Mouse (Mus musculus): ENCODE data around the gene 9130008F23Rik. TPM values are rescaled to one million over a fixed set of nuclear protein-coding genes. Genes with fewer than 3 reads are reported as not detected.

Gene 9130008F23Rik
- polyA plus RNA-seq, 1 experiment = not detected

GRCm38 (mm10) chr17:40887849-40888536 is 7.6 kb upstream of the 9130008F23Rik start:
- no peak overlapping the region for H3K27ac ChIP-seq (ENCODE audit: insufficient read depth, low read depth, low read length)
- H3K4me1 ChIP-seq (ENCODE audit: control insufficient read depth, insufficient read depth, low read length) = no peaks in the 10 kb centered on the region
- TF ChIP-seq CTCF (IDR thresholded peaks at IDR 0.05; ENCODE audit: insufficient read depth, low read depth, low read length) (no peak), POLR2A (IDR thresholded peaks at IDR 0.05; ENCODE audit: insufficient read depth, low read depth, low read length) (no peak)
- WGBS = 85% methylated on average over 4 of the region's 4 CpGs
- H3K4me3 ChIP-seq (ENCODE audit: insufficient read depth, low read depth, low read length) = no peak overlapping the region

GRCm38 (mm10) chr17:40885155-40885554 is 4.8 kb upstream of the 9130008F23Rik start:
- 86% methylated on average over 4 of the region's 4 CpGs for WGBS

GRCm38 (mm10) chr17:40882172-40882571 is 1.8 kb upstream of the 9130008F23Rik start:
- Histone ChIP-seq H3K4me1 (ENCODE audit: control insufficient read depth, insufficient read depth, low read length) (peaks cover 4% of the 10 kb centered on the region; the same call in 1 of the 2 replicates), H3K4me3 (ENCODE audit: insufficient read depth, low read depth, low read length) (no peak overlapping the region), H3K27ac (ENCODE audit: insufficient read depth, low read depth, low read length) (no peak overlapping the region)
- TF ChIP-seq POLR2A (IDR thresholded peaks at IDR 0.05; ENCODE audit: insufficient read depth, low read depth, low read length) = no peak
- TF ChIP-seq CTCF (IDR thresholded peaks at IDR 0.05; ENCODE audit: insufficient read depth, low read depth, low read length) = no peak
- 91% methylated on average over 6 of the region's 6 CpGs for WGBS

More at GRCm38 (mm10) chr17:40885155-40885554, 4.8 kb upstream of the 9130008F23Rik start:
- Histone ChIP-seq H3K27ac (ENCODE audit: insufficient read depth, low read depth, low read length) (no peak overlapping the region), H3K4me3 (ENCODE audit: insufficient read depth, low read depth, low read length) (no peak overlapping the region), H3K4me1 (ENCODE audit: control insufficient read depth, insufficient read depth, low read length) (no peaks in the 10 kb centered on the region)
- no peak for TF ChIP-seq CTCF (IDR thresholded peaks at IDR 0.05; ENCODE audit: insufficient read depth, low read depth, low read length)
- TF ChIP-seq POLR2A (IDR thresholded peaks at IDR 0.05; ENCODE audit: insufficient read depth, low read depth, low read length) = no peak

- no peak overlapping the region for H3K27ac ChIP-seq (ENCODE audit: insufficient read depth, low read depth, low read length)
- H3K4me1 ChIP-seq (ENCODE audit: control insufficient read depth, insufficient read depth, low read length) = peaks cover 4% of the 10 kb centered on the region; the same call in 1 of the 2 replicates
- no peak for TF ChIP-seq POLR2A (IDR thresholded peaks at IDR 0.05; ENCODE audit: insufficient read depth, low read depth, low read length)
- no peak for TF ChIP-seq CTCF (IDR thresholded peaks at IDR 0.05; ENCODE audit: insufficient read depth, low read depth, low read length)
- peak overlapping the region; percentile 64 for H3K4me3 ChIP-seq (ENCODE audit: insufficient read depth, low read depth, low read length)
- 32% methylated on average over 6 of the region's 6 CpGs for WGBS
Measured at GRCm38 (mm10) chr17:40879528-40879923, 833 bp downstream of the 9130008F23Rik start.

- Histone ChIP-seq H3K4me3 (ENCODE audit: insufficient read depth, low read depth, low read length) (no peak overlapping the region), H3K27ac (ENCODE audit: insufficient read depth, low read depth, low read length) (no peak overlapping the region), H3K4me1 (ENCODE audit: control insufficient read depth, insufficient read depth, low read length) (peaks cover 4% of the 10 kb centered on the region; the same call in 1 of the 2 replicates)
- TF ChIP-seq POLR2A (IDR thresholded peaks at IDR 0.05; ENCODE audit: insufficient read depth, low read depth, low read length) (no peak), CTCF (IDR thresholded peaks at IDR 0.05; ENCODE audit: insufficient read depth, low read depth, low read length) (no peak)
- WGBS = 60% methylated on average over 3 of the region's 3 CpGs
Measured at GRCm38 (mm10) chr17:40877741-40878140, 2.6 kb downstream of the 9130008F23Rik start.

DNA sequence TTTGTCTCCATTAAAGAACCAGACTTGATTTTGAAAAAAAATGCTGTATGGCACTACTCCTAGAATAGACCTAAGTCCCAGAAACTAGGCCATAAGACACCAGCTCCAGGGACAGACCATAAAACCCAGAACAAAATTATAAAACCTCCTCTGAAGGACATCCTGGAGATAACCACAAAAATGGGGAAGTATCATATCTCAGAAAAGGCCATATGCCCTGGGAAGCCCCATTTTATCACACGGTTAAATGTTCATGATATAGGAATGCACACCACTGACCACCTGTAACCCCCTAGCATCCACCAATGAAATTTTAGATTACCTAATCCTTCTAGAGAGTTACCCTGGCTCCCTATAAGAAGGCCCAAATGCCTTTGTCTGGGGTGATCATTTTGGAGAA is 4.8 kb downstream of the 9130008F23Rik start:
- Histone ChIP-seq H3K27ac (ENCODE audit: insufficient read depth, low read depth, low read length) (no peak overlapping the region), H3K4me3 (ENCODE audit: insufficient read depth, low read depth, low read length) (no peak overlapping the region), H3K4me1 (ENCODE audit: control insufficient read depth, insufficient read depth, low read length) (peaks cover 4% of the 10 kb centered on the region; the same call in 1 of the 2 replicates)
- TF ChIP-seq CTCF (IDR thresholded peaks at IDR 0.05; ENCODE audit: insufficient read depth, low read depth, low read length) (no peak), POLR2A (IDR thresholded peaks at IDR 0.05; ENCODE audit: insufficient read depth, low read depth, low read length) (no peak)
- 89% methylated on average over 1 of the region's 1 CpGs for WGBS

- H3K4me1 ChIP-seq (ENCODE audit: control insufficient read depth, insufficient read depth, low read length) = 0 out of 2 replicates have a peak, but pooled peaks cover under 1% of the 10 kb centered on the region
- TF ChIP-seq POLR2A (IDR thresholded peaks at IDR 0.05; ENCODE audit: insufficient read depth, low read depth, low read length) (no peak), CTCF (IDR thresholded peaks at IDR 0.05; ENCODE audit: insufficient read depth, low read depth, low read length) (no peak)
- no peak overlapping the region for H3K27ac ChIP-seq (ENCODE audit: insufficient read depth, low read depth, low read length)
- WGBS = 82% methylated on average over 3 of the region's 3 CpGs
- no peak overlapping the region for H3K4me3 ChIP-seq (ENCODE audit: insufficient read depth, low read depth, low read length)
Measured at GRCm38 (mm10) chr17:40874701-40875100, 5.7 kb downstream of the 9130008F23Rik start.

DNA sequence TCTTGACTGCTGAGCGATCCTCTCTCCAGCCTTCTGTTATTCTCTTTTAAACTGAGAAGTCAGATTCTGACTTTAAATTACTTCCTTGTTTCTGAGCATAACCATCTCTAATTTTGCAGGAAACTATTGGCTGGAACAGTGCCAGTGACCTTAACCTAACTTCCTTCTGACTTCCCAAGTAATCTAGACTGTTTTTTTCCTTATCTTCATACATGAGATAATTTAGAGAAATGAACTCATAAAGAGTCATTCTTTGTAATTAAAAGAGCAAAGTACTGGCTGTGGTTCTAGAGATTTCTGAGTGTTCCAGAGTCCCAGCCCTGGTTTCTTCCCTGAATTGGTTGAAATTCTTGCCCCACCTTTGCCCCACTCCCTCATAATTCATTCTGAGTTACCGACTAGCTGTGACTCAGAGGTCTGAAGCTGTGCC is 6.8 kb downstream of the 9130008F23Rik start:
- H3K27ac ChIP-seq (ENCODE audit: insufficient read depth, low read depth, low read length) = no peak overlapping the region
- H3K4me1 ChIP-seq (ENCODE audit: control insufficient read depth, insufficient read depth, low read length) = no peaks in the 10 kb centered on the region
- WGBS = 61% methylated on average over 2 of the region's 2 CpGs
- TF ChIP-seq POLR2A (IDR thresholded peaks at IDR 0.05; ENCODE audit: insufficient read depth, low read depth, low read length) = no peak
- no peak for TF ChIP-seq CTCF (IDR thresholded peaks at IDR 0.05; ENCODE audit: insufficient read depth, low read depth, low read length)
- no peak overlapping the region for H3K4me3 ChIP-seq (ENCODE audit: insufficient read depth, low read depth, low read length)

DNA sequence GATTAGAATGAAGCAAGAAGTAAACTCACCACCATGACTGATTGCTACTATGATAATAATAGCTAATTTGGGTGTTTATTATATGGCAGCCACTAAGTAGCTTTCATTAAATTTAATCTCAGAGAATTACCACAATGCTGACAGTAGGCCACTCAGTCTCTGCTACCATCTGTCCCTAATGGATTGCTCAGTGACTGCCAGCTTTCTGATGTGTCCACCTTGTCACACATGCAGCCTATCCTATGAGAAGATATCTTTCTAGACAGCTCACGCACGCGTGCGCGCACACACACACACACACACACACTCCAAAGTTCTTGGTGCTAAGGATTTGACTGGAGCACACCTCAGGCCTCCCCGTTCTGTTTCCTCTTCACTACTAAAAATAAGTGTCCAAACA is 7.7 kb downstream of the 9130008F23Rik start:
- Histone ChIP-seq H3K4me3 (ENCODE audit: insufficient read depth, low read depth, low read length) (no peak overlapping the region), H3K4me1 (ENCODE audit: control insufficient read depth, insufficient read depth, low read length) (no peaks in the 10 kb centered on the region), H3K27ac (ENCODE audit: insufficient read depth, low read depth, low read length) (no peak overlapping the region)
- WGBS = 94% methylated on average over 6 of the region's 6 CpGs
- no peak for TF ChIP-seq CTCF (IDR thresholded peaks at IDR 0.05; ENCODE audit: insufficient read depth, low read depth, low read length)
- no peak for TF ChIP-seq POLR2A (IDR thresholded peaks at IDR 0.05; ENCODE audit: insufficient read depth, low read depth, low read length)
